Mouse (Mus musculus) left cerebral cortex, postnatal 36 days (tissue): Measurements from ENCODE around the gene Pilrb1. TPM values are rescaled to one million over a fixed set of nuclear protein-coding genes. Genes with fewer than 3 reads are reported as not detected.

Source experiments
- DNase-seq, 2 experiments: peaks; one replicate each; pipeline ENCODE4 v3.0.0; 2021 to 2022; ENCODE audit warnings: low spot score in 2 of 2, mixed read lengths in 1 of 2
- intact Hi-C: fragments of 180-260 bp; cut with DNase I; formaldehyde crosslinking; loops from one replicate; pipeline ENCODE4 v1.15.1; 2025
- total RNA-seq, 2 experiments: library from RNA; stranded (reverse); gene quantifications; 2 replicates each; pipeline ENCODE4 v1.2.3; 2021

The Pilrb1 gene
- total RNA-seq, 2 experiments from 2014 or later: not detected

DNA sequence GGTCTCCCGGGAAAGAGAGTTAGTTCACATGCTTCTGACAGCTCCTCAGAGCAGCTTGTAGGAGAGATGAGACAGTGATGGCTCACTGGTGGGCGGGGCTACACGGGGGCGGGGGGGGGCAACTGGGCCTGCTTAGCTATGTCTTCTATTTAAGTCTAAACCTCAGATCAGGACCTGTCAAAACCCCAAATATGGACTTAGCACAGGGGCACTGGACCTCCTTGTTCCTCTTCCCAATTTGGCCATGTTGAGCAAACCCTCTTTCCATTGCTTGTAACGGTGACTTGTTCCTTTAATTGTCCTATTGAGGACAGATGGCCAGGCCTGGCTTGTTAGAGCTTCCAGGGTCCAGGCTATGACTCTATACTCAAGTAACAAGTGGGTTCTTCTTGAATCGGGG, 26.4 kb downstream of the Pilrb1 start:
- no peak for DNase-seq
- intact Hi-C loops: no loop called here

DNA sequence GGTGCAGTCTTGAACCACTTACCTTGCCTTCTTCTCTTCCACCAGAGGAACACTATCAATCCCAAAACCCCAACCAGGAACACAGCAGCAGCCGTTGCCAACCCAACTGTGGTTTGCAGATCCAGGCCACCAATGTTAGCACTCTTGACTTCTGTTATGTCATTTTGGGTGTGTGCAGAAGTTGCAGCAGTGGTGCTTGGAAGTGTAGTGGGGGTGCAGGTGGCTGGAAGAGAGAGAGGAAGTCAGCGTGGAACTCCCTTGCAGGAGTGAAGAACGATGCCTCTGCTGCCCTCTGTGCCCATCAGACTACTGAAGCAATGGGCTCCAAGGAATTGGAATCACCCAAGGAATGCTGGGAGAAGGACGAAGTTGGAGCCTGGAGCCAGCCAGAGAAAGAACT, 26.8 kb downstream of the Pilrb1 start:
- intact Hi-C loops: no loop called here
- no peak for DNase-seq

DNA sequence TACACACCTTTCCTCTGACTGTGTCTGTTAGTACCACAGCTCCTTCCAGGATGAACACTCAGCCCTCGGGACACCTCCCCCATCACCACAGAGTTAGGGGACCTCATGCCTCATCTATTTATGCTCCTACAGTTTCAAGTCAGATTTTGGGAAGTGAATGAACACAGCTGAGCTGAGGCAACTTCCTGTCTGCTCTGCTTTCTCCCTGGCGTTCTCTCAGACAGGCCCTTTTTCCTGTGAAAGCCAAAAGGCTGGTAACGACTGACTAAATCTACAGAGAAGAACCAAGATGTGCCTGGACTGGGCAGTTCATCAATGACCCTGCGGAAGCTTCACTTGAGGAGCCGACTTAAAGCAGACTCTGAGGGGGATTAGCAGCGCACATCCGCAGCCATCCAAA, 27.7 kb downstream of the Pilrb1 start:
- no peak for DNase-seq
- intact Hi-C loops: no loop called here

DNA sequence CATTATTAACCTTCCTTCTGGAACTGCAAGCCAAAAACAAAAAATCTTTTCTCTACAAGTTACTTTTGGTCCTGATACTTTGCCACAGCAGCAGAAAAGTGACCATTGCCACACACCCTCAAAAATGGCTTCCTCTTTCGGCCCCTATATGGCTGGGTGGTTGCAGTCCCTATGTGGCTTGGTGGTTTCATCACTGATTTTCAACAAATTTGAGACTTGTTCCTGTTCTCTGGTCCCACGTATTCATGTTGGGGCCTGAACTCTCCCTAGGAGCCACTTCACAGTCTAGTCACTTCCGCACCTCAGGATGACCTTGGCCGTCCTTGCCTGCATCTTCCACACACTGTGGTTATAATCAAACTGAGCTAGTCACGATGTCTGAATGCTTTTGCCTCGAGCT, 29.2 kb downstream of the Pilrb1 start:
- DNase-seq: no peak
- intact Hi-C loops: no loop called here

DNA sequence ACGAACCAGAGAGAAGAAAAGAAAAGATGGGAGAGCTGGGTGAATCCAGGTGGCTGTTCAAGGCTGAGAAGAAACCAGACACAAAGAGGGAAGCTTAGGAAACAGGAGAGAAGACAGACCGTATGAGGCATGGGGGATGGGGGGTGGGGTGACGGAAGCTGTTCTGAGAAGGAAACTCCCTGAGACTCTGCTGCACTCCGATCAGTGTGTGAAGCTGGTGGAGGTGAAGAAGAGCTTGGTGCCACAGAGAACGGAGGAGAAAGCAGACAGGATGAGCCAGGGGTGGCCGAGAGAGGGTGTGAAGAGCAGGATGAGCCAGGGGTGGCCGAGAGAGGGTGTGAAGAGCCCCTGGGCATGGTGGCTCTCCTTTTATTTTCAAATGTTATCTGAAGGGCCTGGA, 31.5 kb downstream of the Pilrb1 start:
- intact Hi-C loops: no loop called here

DNA sequence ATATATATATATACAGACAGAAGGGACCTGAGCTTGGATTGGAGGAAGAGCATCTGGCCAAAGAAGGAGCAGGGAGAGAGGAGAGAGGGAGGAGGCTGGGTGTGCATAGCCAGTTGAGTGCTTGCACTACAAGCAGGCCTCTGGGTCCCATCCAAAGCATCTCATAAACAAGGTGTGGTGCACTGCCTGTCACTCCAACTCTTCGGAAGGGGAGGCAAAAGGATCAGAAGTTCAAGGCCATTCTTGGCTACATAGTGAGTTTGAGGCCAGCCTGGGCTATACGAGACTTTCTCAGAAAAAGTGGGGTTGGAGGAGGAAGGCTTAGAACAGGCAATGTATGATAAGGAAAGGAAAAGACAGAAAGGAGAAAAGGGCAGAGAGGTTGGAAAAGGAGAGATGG, 31.9 kb downstream of the Pilrb1 start:
- no peak for DNase-seq
- intact Hi-C loops: no loop called here

More for the DNA sequence above, 31.5 kb downstream of the Pilrb1 start:
- DNase-seq: no peak

DNA sequence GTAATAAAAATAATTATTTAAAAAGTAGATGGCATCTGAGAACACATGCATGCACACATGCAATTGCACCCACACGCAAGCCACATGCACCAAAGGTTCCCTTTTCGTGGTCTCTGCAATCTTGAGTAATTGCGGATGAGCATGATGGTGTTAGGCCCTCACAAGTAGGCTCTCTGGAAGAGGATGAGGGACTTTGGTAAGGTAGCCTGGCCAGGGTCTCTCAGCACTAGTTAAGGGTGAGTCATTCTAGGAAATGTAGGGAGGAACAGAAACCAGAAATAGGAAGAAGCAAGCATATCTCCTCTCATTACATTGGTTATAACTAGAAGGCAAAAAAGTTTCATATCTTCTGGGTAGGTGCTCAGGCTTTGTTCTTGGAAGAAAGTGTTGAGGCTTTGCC, 32.9 kb downstream of the Pilrb1 start:
- intact Hi-C loops: no loop called here
- no peak for DNase-seq

DNA sequence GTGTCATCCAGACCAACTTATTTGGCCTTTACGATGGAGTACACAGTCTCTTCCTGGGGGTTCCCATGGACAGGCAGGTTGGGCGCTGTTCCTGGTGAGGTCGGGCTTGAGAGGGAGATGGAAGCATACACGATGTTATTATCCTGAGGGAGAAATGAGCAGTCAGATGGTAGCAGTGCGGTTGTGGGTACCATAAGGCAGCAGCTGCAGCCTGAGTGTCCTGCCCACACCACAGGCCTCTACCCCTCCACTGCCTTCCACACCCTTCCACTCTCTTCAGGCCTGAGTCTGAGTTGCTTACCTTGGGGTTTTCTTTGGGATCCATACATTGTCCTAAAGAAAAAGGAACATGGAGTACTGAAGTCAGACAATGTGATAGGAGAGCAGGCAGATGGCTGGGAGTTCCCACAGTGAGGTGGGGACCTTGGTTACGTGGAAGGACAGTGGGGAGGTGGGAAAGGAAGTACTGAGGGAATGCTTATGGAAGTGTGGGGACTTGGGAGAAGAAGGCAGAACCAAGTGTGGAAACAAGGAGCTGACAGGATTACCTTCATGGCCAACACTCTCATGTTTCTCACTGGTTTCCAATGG, 34.4 kb downstream of the Pilrb1 start:
- no peak for DNase-seq
- intact Hi-C loops: no loop called here

DNA sequence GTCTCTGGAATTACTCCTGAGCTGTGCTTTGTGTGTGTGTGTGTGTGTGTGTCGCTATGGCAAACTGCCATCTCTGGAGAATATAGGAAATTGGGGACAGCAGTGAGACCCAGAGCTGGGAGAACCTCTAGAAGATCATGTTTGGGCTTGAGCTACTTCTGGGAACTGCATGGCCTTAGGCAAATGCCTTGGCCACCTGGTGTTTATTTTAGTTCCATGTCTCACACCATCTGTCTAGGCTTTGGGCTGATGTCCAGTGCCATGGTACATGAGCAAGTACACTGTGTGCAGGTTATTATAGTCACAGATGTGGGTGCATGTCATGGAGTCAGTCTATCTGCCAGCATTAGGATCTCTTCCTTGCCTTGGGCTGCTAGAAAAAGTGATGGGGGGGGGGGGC, 35.3 kb downstream of the Pilrb1 start:
- no peak for DNase-seq

DNA sequence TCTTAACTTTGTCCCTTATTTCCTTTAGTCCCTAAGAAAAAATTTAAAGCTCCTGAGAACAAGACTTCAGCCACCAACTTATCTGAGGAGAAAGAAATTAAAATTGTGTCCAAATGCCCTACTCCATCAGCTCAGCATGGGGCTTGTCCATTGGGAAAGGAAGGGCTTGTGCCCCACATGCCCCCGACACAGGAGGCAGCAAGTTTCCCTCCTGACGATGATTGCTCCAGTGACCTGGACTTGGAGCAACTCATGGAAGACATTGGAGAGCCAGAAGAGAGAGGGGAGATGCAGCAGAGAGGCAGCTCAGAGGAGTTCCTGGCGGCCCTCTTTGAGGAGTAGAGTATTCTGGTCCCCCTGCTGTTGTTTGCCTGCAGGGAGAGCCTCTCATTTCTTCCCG, 35.8 kb downstream of the Pilrb1 start:
- intact Hi-C loops: no loop called here
- DNase-seq: no peak

More for the DNA sequence above, 35.3 kb downstream of the Pilrb1 start:
- intact Hi-C loops: no loop called here

DNA sequence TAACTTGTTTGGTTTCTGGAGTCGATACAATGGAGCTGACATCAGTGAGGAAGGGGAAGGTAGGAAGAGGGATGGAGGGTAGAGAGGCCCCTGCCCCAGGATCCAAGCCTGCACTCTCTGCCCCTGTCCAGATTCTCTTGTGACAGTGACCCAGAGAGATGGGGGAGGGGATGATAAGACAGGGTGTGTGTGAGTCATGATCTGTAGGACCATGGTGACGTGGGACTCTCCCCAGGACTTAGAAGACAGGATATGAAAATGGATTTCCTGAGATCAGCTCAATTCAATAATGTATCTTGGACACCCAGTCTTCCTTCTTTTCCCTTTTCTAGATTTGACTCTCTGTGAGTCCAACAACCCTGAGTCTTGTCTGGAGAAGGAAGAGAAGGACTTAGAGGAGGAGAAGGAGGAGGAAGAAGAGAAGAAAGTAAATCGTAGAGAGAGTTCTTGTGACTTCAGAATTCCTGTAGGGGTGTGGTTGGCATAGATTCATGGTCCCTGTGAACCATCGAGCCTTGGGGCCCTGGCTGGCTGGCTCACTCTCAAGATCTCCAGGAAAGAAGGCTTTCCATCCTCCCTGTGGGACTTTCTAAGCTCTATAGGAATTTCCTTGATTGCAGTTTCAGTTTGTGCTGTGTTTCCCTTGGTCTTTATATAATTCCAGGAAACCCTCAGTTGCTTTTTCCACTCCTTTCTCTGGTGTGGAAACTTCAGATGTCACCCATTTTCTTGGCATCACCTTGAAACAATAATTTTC, 40.3 kb downstream of the Pilrb1 start:
- DNase-seq: no peak
- intact Hi-C loops: no loop called here

DNA sequence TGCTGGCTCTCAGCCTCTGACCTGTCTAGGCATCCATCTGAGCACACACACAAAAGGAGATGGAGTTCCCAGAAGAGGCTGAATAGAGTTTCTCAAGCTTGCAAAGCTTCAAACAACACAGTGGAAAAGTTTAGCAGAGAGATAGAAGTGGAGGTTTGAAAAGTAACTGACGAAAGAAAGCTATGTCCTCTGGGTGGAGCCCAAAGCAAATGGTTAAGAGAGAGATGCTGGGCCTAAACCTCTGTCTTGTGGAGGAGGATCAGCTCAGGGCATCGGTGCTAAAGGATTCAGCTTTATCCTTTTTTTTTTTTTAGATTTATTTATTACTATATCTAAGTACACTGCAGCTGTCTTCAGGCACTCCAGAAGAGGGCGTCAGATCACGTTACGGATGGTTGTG, 49.6 kb downstream of the Pilrb1 start:
- intact Hi-C loops: no loop called here
- no peak for DNase-seq

DNA sequence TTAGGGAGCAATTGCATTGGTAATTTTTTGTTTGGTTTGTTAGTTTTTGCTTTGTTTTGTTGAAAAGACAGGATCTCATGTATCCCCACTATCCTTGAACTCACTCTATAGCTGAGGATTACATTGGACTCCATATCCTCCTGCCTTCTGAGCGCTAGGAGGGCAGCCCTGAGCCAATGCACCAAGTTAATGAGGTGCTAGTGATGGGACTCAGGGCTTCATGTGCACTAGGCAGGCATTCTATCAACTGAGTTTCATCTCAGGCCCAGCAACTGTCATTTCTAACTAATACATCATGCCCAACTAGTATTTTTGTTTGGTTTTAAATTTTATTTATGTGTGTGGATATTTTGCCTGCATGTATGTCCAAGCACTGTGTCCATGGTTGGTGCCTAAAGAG, 51.7 kb downstream of the Pilrb1 start:
- intact Hi-C loops: no loop called here
- no peak for DNase-seq

Other genes starting within 250 kb of the Pilrb1 start
- 10 to 100 TPM in 1 of 2 experiments, 1 to 10 TPM in 1; 8.6 to 14.9 TPM for gene Pcolce, start 244.3 kb downstream of the Pilrb1 start, total RNA-seq
- under 1 TPM; 0.20 to 0.25 TPM for gene Fbxo24, start 229.1 kb downstream of the Pilrb1 start, total RNA-seq
- gene Lrch4, start 229.0 kb downstream of the Pilrb1 start, total RNA-seq: 10 to 100 TPM; 11.3 to 19.4 TPM
- gene Gm20605, start 228.9 kb downstream of the Pilrb1 start, total RNA-seq: 10 to 100 TPM in 1 of 2 experiments, 1 to 10 TPM in 1; 5.5 to 11.7 TPM
- 1 to 10 TPM; 4.2 to 7.7 TPM for gene Sap25, start 216.8 kb downstream of the Pilrb1 start, total RNA-seq
- under 1 TPM in 1 of 2 experiments, not detected in 1; 0.23 TPM for gene Irs3, start 212.4 kb downstream of the Pilrb1 start, total RNA-seq
- 10 to 100 TPM; 41.7 to 42.0 TPM for gene Agfg2, start 173.4 kb downstream of the Pilrb1 start, total RNA-seq
- 10 to 100 TPM; 70.1 to 79.5 TPM for gene Nyap1, start 116.5 kb downstream of the Pilrb1 start, total RNA-seq
- gene Tsc22d4, start 112.4 kb downstream of the Pilrb1 start, total RNA-seq: 100 to 1,000 TPM; 166 to 203 TPM
- 10 to 100 TPM; 23.5 to 28.6 TPM for gene Ppp1r35, start 79.3 kb downstream of the Pilrb1 start, total RNA-seq
- gene Mepce, start 70.5 kb downstream of the Pilrb1 start, total RNA-seq: 10 to 100 TPM; 33.5 to 42.8 TPM
- 1 to 10 TPM; 4.6 to 7.2 TPM for gene Zcwpw1, start 70.3 kb downstream of the Pilrb1 start, total RNA-seq
- under 1 TPM in 1 of 2 experiments, not detected in 1; 0.20 TPM for gene Pilra, start 21.8 kb downstream of the Pilrb1 start, total RNA-seq
- not detected for gene Pilrb2, start 13.7 kb upstream of the Pilrb1 start, total RNA-seq
- gene Cyp3a13, start 63.5 kb upstream of the Pilrb1 start, total RNA-seq: under 1 TPM; 0.25 TPM
- gene Gjc3, start 105.0 kb upstream of the Pilrb1 start, total RNA-seq: 10 to 100 TPM; 21.0 to 23.4 TPM
- gene Azgp1, start 123.4 kb upstream of the Pilrb1 start, total RNA-seq: not detected
- not detected for gene Smok3a, start 163.2 kb upstream of the Pilrb1 start, total RNA-seq
- gene Smok3b, start 163.3 kb upstream of the Pilrb1 start, total RNA-seq: not detected
- gene Smok3c, start 195.1 kb upstream of the Pilrb1 start, total RNA-seq: not detected
- 10 to 100 TPM; 39.9 to 40.2 TPM for gene Zkscan1, start 227.0 kb upstream of the Pilrb1 start, total RNA-seq